Mouse (Mus musculus) G1E (cell line): ENCODE measurements around the gene Mcu.

Experiments
- CTCF ChIP-seq: IDR thresholded peaks from 2 replicates; pipeline ENCODE4 v1.5.1; 2012; ENCODE audit warnings: low read depth, low read length, inconsistent platforms, mixed read lengths
- GATA1 ChIP-seq: IDR thresholded peaks from 2 replicates; pipeline ENCODE4 v1.6.1; 2012; ENCODE audit warnings: borderline replicate concordance, low read length, inconsistent platforms, mixed read lengths
- POLR2AphosphoS5 ChIP-seq: IDR thresholded peaks from 2 replicates; pipeline ENCODE4 v1.6.1; 2012; ENCODE audit warnings: low read depth, low read length, inconsistent platforms; ENCODE audit not compliant: insufficient replicate concordance

GRCm38 (mm10) chr10:59454631-59455030, 161.9 kb downstream of the Mcu start:
- TF ChIP-seq GATA1 (no peak), CTCF (no peak), POLR2AphosphoS5 (no peak)
